Mouse (Mus musculus): ENCODE measurements around the gene Olfr630.

DNA sequence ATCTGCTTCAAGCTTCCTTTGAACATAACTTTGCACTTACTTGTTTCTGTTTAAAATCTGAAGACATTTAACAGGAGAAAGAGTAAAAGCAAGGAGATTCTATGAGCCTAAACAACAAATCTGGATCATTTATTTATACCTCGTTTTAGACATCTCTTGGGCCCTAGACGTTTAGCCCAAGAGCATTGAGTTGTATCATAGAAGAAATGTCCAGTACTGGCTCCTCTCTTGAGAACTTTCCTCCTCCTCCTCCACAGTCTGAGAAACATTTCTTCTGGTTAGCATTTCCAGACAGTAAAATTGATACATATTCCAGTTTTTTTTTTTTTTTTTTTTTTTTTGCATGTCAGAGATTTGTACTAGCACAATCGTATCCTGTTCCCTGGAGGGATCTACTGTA, 34.6 kb upstream of the Olfr630 start, which contains the start of gene Olfr67:
- TF ChIP-seq GATA1 (IDR thresholded peaks at IDR 0.05; ENCODE audit: low read length): no peak
- no peak for TF ChIP-seq TAL1 (IDR thresholded peaks at IDR 0.05; ENCODE audit: low read length)
